ENCODE assay signal across 8 mouse cellular contexts in the genomic region with DNA sequence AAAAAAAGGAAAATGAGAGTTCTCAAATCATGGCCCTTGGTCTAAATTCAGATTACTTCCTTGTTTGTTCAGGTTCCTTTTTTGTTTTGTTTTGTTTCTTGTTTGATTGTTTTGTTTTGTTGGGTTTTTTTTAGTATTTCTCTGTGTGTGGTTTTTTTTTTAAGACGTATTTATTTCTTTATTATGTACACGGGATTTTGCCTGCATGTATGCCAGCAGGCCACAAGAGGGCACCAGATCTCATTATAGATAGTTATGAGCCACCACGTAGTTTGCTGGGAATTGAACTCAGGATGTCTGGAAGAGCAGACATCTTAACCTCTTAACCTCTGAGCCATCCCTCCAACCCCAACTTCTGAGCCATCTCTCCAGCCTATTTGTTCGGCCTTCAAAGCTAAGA. TPM values are rescaled to one million over a fixed set of nuclear protein-coding genes. Genes with fewer than 3 reads are reported as not detected.
DNase-seq lines count a peak whose midpoint lies in the region; ATAC-seq and TF ChIP-seq lines count a peak whose summit lies in the region.
"Had no signal": no experiment of that assay in that cellular context is flagged by ENCODE, and none has a peak within 500 bp of the region (broad histone marks: within the 10 kb centered on the region; RNA-seq: fewer than 3 reads in every experiment).

No protein-coding gene starts in this region.

- TF ChIP-seq CTCF in Patski (IDR thresholded peaks at IDR 0.05) = peak; percentile 35

- H3K4me2 ChIP-seq in kidney, embryonic 16.5 days (replicated peaks; ENCODE audit: low read depth, low read length) = no peak overlapping the region

- ATAC-seq in kidney, embryonic 16.5 days (ENCODE audit: low FRiP score, low TSS enrichment) = no peak
- ATAC-seq in CD4-positive, CD25-positive, alpha-beta regulatory T cell, adult 4 months = peak; percentile 67
- ATAC-seq in Patski = no peak
- ATAC-seq in neutrophil, adult 5-6 weeks (ENCODE audit: extremely low read depth, insufficient number of reproducible peaks, low FRiP score, poor library complexity, severe bottlenecking) = 0 out of 2 replicates have a peak, but pooled peaks have one; percentile 26

- CTCF ChIA-PET in Patski (lab: Charles Lee) = interaction anchor here (1.0 kb wide), 1 partner anchor 9 kb away, joined by 3 read pairs; no protein-coding TSS in a partner anchor

- H3K9me3 ChIP-seq in kidney, embryonic 16.5 days (ENCODE audit: low read length) = no peaks in the 10 kb centered on the region

- no peak overlapping the region for H3K4me3 ChIP-seq in kidney, embryonic 16.5 days (ENCODE audit: low read length)
- H3K4me3 ChIP-seq: megakaryocyte, embryonic 14.5 days had no signal

- in situ Hi-C loops in Patski (cut with MboI; ENCODE audit: low pct_unique_long_range_greater_than_20kb) = loop anchor here (25.0 kb wide), 1 partner anchor 701 kb away; no protein-coding TSS in a partner anchor

- no peaks in the 10 kb centered on the region for H3K27me3 ChIP-seq in kidney, embryonic 16.5 days (ENCODE audit: insufficient read depth, low read length)
- no peaks in the 10 kb centered on the region for H3K27me3 ChIP-seq in Patski
- H3K27me3 ChIP-seq: megakaryocyte, embryonic 14.5 days had no signal

- POLR2A ChIA-PET in Patski (lab: Charles Lee) = no interaction called here

- H3K9ac ChIP-seq in kidney, embryonic 16.5 days (replicated peaks; ENCODE audit: low read length) = no peak overlapping the region

- 54% methylated on average over 4 of the region's 4 CpGs for WGBS in kidney, embryonic 16.5 days

- H3K27ac ChIP-seq in kidney, embryonic 16.5 days (ENCODE audit: low read length) = no peak overlapping the region

- DNase-seq in kidney, adult 11 months = peak; percentile 12
- no peak for DNase-seq in Patski (ENCODE audit: low read depth, low spot score)
- DNase-seq in heart, postnatal 4 days = peak; percentile 44
- DNase-seq in layer of hippocampus, postnatal 36 days = no peak

- H3K4me1 ChIP-seq in kidney, embryonic 16.5 days (ENCODE audit: insufficient read depth, low read length) = peaks cover 6% of the 10 kb centered on the region; the same call in 1 of the 2 replicates
- H3K4me1 ChIP-seq: megakaryocyte, embryonic 14.5 days had no signal

- no peaks in the 10 kb centered on the region for H3K36me3 ChIP-seq in kidney, embryonic 16.5 days (ENCODE audit: insufficient read depth, low read length)

RNA-seq across cellular contexts. Expression of gene Saxo1, which starts 20.2 kb away (rescaled TPM):
- 0.09 and 0.17 TPM in 2 replicates for polyA plus RNA-seq in kidney, embryonic 16.5 days (2015; fragmentation: Nextera tagmentation; extraction: Ambion mirVana)
- not detected for polyA plus RNA-seq in CD4-positive, CD25-positive, alpha-beta regulatory T cell, adult 4 months (2017; shearing (Covaris generic))
- polyA plus RNA-seq in Patski (2021) = not detected
- not detected for total RNA-seq in heart, postnatal 4 days (2021)
- not detected in 2 replicates for total RNA-seq in neutrophil, adult 5-6 weeks (2017)
- not detected for total RNA-seq in layer of hippocampus, postnatal 36 days (2021)

RNA-seq across cellular contexts. Expression of gene Rraga, which starts 37.5 kb away (rescaled TPM):
- 109 and 121 TPM in 2 replicates for polyA plus RNA-seq in kidney, embryonic 16.5 days (2015; fragmentation: Nextera tagmentation; extraction: Ambion mirVana)
- polyA plus RNA-seq in CD4-positive, CD25-positive, alpha-beta regulatory T cell, adult 4 months (2017; shearing (Covaris generic)) = 10 to 100 TPM; 32.0 to 36.9 TPM
- polyA plus RNA-seq in Patski (2021) = 66.0 TPM
- 10 to 100 TPM; 74.4 to 74.7 TPM for total RNA-seq in heart, postnatal 4 days (2021)
- 19.4 and 21.8 TPM in 2 replicates for total RNA-seq in neutrophil, adult 5-6 weeks (2017)
- 100 to 1,000 TPM; 129 to 144 TPM for total RNA-seq in layer of hippocampus, postnatal 36 days (2021)

Comparison
In these comparisons a context has a peak if more than half of its experiments do, and no peak if none do; other contexts are left out.
1. DNase-seq: peak in kidney, adult 11 months (single experiment) and heart, postnatal 4 days (single experiment); none in Patski (single experiment) and layer of hippocampus, postnatal 36 days (0 of 2).
2. ATAC-seq: peak in CD4-positive, CD25-positive, alpha-beta regulatory T cell, adult 4 months (single experiment) and neutrophil, adult 5-6 weeks (single experiment); none in kidney, embryonic 16.5 days (single experiment) and Patski (single experiment).